In genomic region chr5:109466576-109467506, GRCm38 (mm10) we compare ENCODE assay signal across 8 mouse cellular contexts. TPM values are rescaled to one million over a fixed set of nuclear protein-coding genes. Genes with fewer than 3 reads are reported as not detected.
DNase-seq lines count a peak whose midpoint lies in the region; ATAC-seq and TF ChIP-seq lines count a peak whose summit lies in the region.

No protein-coding gene starts in this region.

- H3K79me2 ChIP-seq in myocyte (ENCODE audit: control insufficient read depth, insufficient read depth): no peaks in the 10 kb centered on the region

- H3K9ac ChIP-seq in embryonic facial prominence, embryonic 11.5 days (replicated peaks; ENCODE audit: low read length): no peak overlapping the region
- no peak overlapping the region for H3K9ac ChIP-seq in hindbrain, embryonic 15.5 days

- H3K36me3 ChIP-seq in E14TG2a.4 (ENCODE audit: insufficient read depth, low read length) (no peaks in the 10 kb centered on the region), myocyte (ENCODE audit: control insufficient read depth, insufficient read depth) (no peaks in the 10 kb centered on the region)
- H3K36me3 ChIP-seq in embryonic facial prominence, embryonic 11.5 days (replicated peaks; ENCODE audit: control insufficient read depth, insufficient read depth, low read depth, low read length): no peaks in the 10 kb centered on the region
- H3K36me3 ChIP-seq in hindbrain, embryonic 15.5 days: no peaks in the 10 kb centered on the region
- H3K36me3 ChIP-seq in limb, embryonic 10.5 days: no peaks in the 10 kb centered on the region

- TF ChIP-seq CTCF in E14TG2a.4 (conservative IDR thresholded peaks at IDR 0.05; ENCODE audit: low read length): no peak

- H3K4me1 ChIP-seq in E14TG2a.4 (replicated peaks; ENCODE audit: low read depth, low read length): peaks cover 7% of the 10 kb centered on the region
- H3K4me1 ChIP-seq in embryonic facial prominence, embryonic 11.5 days (ENCODE audit: control insufficient read depth, insufficient read depth, low read length): no peaks in the 10 kb centered on the region
- no peaks in the 10 kb centered on the region for H3K4me1 ChIP-seq in hindbrain, embryonic 15.5 days (replicated peaks)
- no peaks in the 10 kb centered on the region for H3K4me1 ChIP-seq in limb, embryonic 10.5 days

- no peak overlapping the region for H3ac ChIP-seq in myocyte (ENCODE audit: control insufficient read depth, insufficient read length)

- no peak for TF ChIP-seq POLR2A in myocyte (IDR thresholded peaks at IDR 0.05; ENCODE audit: insufficient read length, low read depth)

- peak overlapping the region; percentile 81 for H3K4me3 ChIP-seq in E14TG2a.4 (replicated peaks; ENCODE audit: low read length)
- H3K4me3 ChIP-seq in embryonic facial prominence, embryonic 11.5 days (ENCODE audit: low read depth, low read length): no peak overlapping the region
- H3K4me3 ChIP-seq in hindbrain, embryonic 15.5 days: peak overlapping the region; percentile 32
- H3K4me3 ChIP-seq in limb, embryonic 10.5 days: peak overlapping the region; percentile 44
- peak overlapping the region; percentile 13 for H3K4me3 ChIP-seq in myocyte

- H3K4me2 ChIP-seq in embryonic facial prominence, embryonic 11.5 days (ENCODE audit: low read depth, low read length): no peak overlapping the region
- H3K4me2 ChIP-seq in hindbrain, embryonic 15.5 days: peak overlapping the region; percentile 39
- peak overlapping the region; percentile 18 for H3K4me2 ChIP-seq in myocyte (ENCODE audit: low read depth)

- no peaks in the 10 kb centered on the region for H3K9me3 ChIP-seq in E14TG2a.4 (ENCODE audit: low read length)
- no peaks in the 10 kb centered on the region for H3K9me3 ChIP-seq in embryonic facial prominence, embryonic 11.5 days (replicated peaks; ENCODE audit: control insufficient read depth, low read length)
- no peaks in the 10 kb centered on the region for H3K9me3 ChIP-seq in hindbrain, embryonic 15.5 days
- no peaks in the 10 kb centered on the region for H3K9me3 ChIP-seq in limb, embryonic 10.5 days (replicated peaks)

- peak; percentile 77 for DNase-seq in NIH3T3 (ENCODE audit: low read depth)
- peak; percentile 7 for DNase-seq in embryonic facial prominence, embryonic 11.5 days (ENCODE audit: low spot score)
- peak; percentile 31 for DNase-seq in limb, embryonic 10.5 days (ENCODE audit: low spot score)
- no peak for DNase-seq in B cell, adult 2 months

- no peak overlapping the region for H3K27ac ChIP-seq in embryonic facial prominence, embryonic 11.5 days (replicated peaks; ENCODE audit: low read depth, low read length)
- H3K27ac ChIP-seq in hindbrain, embryonic 15.5 days (replicated peaks): no peak overlapping the region
- no peak overlapping the region for H3K27ac ChIP-seq in limb, embryonic 10.5 days

- 25% methylated on average over 17 of the region's 21 CpGs for WGBS in embryonic facial prominence, embryonic 11.5 days
- 25% methylated on average over 19 of the region's 21 CpGs for WGBS in hindbrain, embryonic 15.5 days
- 22% methylated on average over 20 of the region's 21 CpGs for WGBS in limb, embryonic 10.5 days

- H3K27me3 ChIP-seq in E14TG2a.4 (ENCODE audit: insufficient read depth, low read length): no peaks in the 10 kb centered on the region
- no peaks in the 10 kb centered on the region for H3K27me3 ChIP-seq in embryonic facial prominence, embryonic 11.5 days (ENCODE audit: control insufficient read depth, insufficient read depth, low read length)
- no peaks in the 10 kb centered on the region for H3K27me3 ChIP-seq in hindbrain, embryonic 15.5 days
- no peaks in the 10 kb centered on the region for H3K27me3 ChIP-seq in limb, embryonic 10.5 days (ENCODE audit: low read depth, poor library complexity, severe bottlenecking)
- H3K27me3 ChIP-seq in myocyte (ENCODE audit: control insufficient read depth, insufficient read depth, insufficient read length): no peaks in the 10 kb centered on the region

- peak; percentile 72 for ATAC-seq in embryonic facial prominence, embryonic 11.5 days (replicated peaks; ENCODE audit: insufficient number of reproducible peaks, low FRiP score, low TSS enrichment, low read depth)
- ATAC-seq in hindbrain, embryonic 15.5 days (ENCODE audit: low FRiP score, low read depth): peak; percentile 86
- no peak for ATAC-seq in granulocyte monocyte progenitor cell, adult 5-6 weeks (replicated peaks; ENCODE audit: poor library complexity, severe bottlenecking)

TF ChIP-seq in myocyte, 11 proteins besides CTCF, POLR2A, EP300 and RAD21:
- no peak for TF ChIP-seq E2F4 (IDR thresholded peaks at IDR 0.05; ENCODE audit: insufficient read depth)
- no peak for TF ChIP-seq POLR2AphosphoS2 (IDR thresholded peaks at IDR 0.05; ENCODE audit: insufficient read length, low read depth)
- no peak for TF ChIP-seq MAX (IDR thresholded peaks at IDR 0.05; ENCODE audit: low read depth)
- TF ChIP-seq TCF3 (IDR thresholded peaks at IDR 0.05; ENCODE audit: insufficient read length, low read depth): no peak
- TF ChIP-seq USF1 (IDR thresholded peaks at IDR 0.05; ENCODE audit: low read depth): no peak
- TF ChIP-seq TCF12 (IDR thresholded peaks at IDR 0.05; ENCODE audit: insufficient read depth, poor library complexity, severe bottlenecking): no peak
- no peak for TF ChIP-seq CEBPB (IDR thresholded peaks at IDR 0.05; ENCODE audit: insufficient read depth, poor library complexity, severe bottlenecking)
- no peak for TF ChIP-seq SRF (IDR thresholded peaks at IDR 0.05; ENCODE audit: control insufficient read depth, insufficient read length, low read depth)
- no peak for TF ChIP-seq REST (IDR thresholded peaks at IDR 0.05; ENCODE audit: insufficient read depth, insufficient read length)
- no peak for TF ChIP-seq MYOD1 (IDR thresholded peaks at IDR 0.05; ENCODE audit: control insufficient read depth in 1 of 3, insufficient read length in 2 of 3, low read depth in 2 of 3)
- TF ChIP-seq MYOG (IDR thresholded peaks at IDR 0.05; ENCODE audit: control insufficient read depth in 1 of 3, insufficient read depth in 1 of 3, insufficient read length in 2 of 3, low read depth in 2 of 3): no peak

RNA-seq across cellular contexts. Expression of gene Vmn2r17, which starts 47.4 kb away (rescaled TPM):
- not detected in 2 replicates for polyA plus RNA-seq in embryonic facial prominence, embryonic 11.5 days (2014; fragmentation: Nextera tagmentation; extraction: Ambion mirVana)
- polyA plus RNA-seq in hindbrain, embryonic 15.5 days (2015; fragmentation: Nextera tagmentation; extraction: Ambion mirVana): not detected in 2 replicates
- polyA plus RNA-seq in limb, embryonic 10.5 days (2016; fragmentation: Nextera tagmentation; extraction: Ambion mirVana): not detected in 2 replicates
- not detected for polyA plus RNA-seq in myocyte (2012; fragmentation: generic; extraction: Trizol)
- total RNA-seq in granulocyte monocyte progenitor cell, adult 5-6 weeks (2014; fragmentation: Nextera tagmentation): not detected in 2 replicates
- not detected in 2 replicates for total RNA-seq in granulocyte monocyte progenitor cell, adult 5-6 weeks (2017)

Comparison
In these comparisons a context has a peak if more than half of its experiments do, and no peak if none do; other contexts are left out.
1. DNase-seq: peak in NIH3T3 (single experiment), embryonic facial prominence, embryonic 11.5 days (single experiment) and limb, embryonic 10.5 days (single experiment); none in B cell, adult 2 months (0 of 2).